Mouse (Mus musculus): ENCODE data around the gene Lmnb2.

DNA sequence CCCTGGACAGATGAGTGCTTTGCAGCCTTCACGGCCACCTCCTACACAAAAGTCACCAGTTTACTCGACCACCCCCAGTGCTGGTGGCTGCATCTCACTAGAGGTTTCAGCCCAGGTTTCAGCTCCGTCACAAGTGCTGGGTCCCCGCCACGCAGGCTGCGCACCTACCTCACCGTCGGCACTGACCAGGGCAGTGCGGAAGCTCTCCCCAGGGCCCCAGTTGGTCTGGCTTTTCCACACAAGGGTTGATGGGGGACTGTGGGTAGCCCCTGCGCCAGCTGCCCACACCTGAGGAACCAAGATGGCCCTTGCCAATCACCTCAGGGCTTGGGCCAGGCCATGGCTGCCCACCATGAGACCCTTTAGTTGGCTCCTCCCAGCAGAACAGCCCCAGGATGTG is 14.8 kb downstream of the Lmnb2 start:
- TF ChIP-seq CTCF (conservative IDR thresholded peaks at IDR 0.05; ENCODE audit: insufficient read depth, insufficient read length, low read depth, low read length) (no peak), POLR2A (IDR thresholded peaks at IDR 0.05; ENCODE audit: low read depth, low read length) (no peak)

All from kidney, adult 2 months (tissue).